Mouse (Mus musculus) sigmoid colon, adult 10 weeks (tissue): ENCODE measurements around the gene Krtap4-9. TPM values are rescaled to one million over a fixed set of nuclear protein-coding genes. Genes with fewer than 3 reads are reported as not detected.

Experiments
- polyA plus RNA-seq: library from polyadenylated mRNA; stranded (reverse); fragments of 350-450 nt; fragmentation: Illumina TruSeq; extraction: RNeasy Lipid Tissue Mini Kit (QIAGEN cat#74804); gene quantifications from one replicate; pipeline ENCODE4 v1.2.3, GENCODE M21; 2014; ENCODE audit warnings: low read depth, low replicate concordance

Krtap4-9 gene
- polyA plus RNA-seq, result not detected

DNA sequence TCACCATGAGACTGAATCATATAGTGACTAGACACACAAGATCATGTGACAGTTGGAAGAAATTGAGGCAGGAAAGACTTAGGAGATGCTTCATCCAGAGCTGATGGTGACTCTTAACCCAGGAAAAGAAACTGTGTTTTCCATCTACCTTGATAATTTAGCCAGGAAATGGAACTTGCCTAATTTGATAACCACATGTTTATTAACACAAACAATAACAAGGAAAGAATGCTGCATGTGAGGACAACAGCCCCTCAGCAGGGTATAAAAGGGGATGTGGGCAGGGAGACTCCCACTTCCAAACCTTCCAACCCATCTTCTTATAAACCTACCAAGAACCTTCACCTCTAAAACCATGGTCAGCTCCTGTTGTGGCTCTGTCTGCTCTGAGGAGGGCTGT, at the start of gene Krtap4-9:
Gene Krtap4-9, plus strand, starts transcription at position 301 of the 400 bp plus-strand sequence.

DNA sequence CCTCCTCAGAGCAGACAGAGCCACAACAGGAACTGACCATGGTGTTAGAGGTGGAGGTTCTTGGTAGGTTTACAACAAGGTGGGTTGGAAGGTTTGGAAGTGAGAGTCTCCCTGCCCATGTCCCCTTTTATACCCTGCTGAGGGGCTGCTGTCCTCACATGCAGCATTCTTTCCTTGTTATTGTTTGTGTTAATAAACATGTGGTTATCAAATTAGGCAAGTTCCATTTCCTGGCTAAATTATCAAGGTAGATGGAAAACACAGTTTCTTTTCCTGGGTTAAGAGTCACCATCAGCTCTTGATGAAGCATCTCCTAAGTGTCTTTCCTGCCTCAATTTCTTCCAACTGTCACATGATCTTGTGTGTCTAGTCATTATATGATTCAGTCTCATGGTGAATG, 12.2 kb upstream of the Krtap4-9 start, which contains the start of gene Gm11595:
Gene Gm11595, minus strand, starts transcription at position 101 of the 400 bp plus-strand sequence.

DNA sequence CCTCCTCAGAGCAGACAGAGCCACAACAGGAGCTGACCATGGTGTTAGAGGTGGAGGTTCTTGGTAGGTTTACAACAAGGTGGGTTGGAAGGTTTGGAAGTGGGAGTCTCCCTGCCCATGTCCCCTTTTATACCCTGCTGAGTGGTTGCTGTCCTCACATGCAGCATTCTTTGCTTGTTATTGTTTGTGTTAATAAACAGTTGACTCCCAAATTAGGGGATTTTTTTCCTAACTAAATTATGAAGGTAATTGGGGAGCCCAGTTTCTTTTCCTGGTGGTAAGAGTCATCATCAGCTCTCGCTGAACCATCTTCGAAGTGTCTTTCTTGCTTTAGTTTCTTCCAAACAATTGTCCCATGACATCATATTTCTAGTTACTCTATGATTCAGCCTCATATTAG, 4.4 kb upstream of the Krtap4-9 start, which contains the start of gene Krtap4-8:
Gene Krtap4-8, minus strand, starts transcription at position 101 of the 400 bp plus-strand sequence.

DNA sequence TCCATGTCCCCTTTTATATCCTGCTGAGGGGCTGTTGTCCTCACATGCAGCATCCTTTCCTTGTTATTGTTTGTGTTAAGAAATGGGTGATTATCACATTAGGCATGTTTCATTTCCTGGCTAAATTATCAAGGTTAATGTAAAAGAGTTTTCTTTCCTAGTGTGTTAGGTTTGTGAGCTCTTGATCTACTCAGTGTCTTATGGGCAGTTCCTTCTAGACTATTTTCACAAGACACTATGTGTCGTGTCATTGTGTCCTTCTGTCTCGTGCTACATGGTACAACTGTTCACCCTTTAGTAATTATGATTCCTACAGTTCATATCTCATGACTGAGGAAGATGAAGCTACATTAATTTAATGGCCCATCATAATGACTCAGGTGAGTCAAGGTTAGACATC, 8.4 kb downstream of the Krtap4-9 start, which contains the start of gene Gm11596:
Gene Gm11596, minus strand, starts transcription at position 101 of the 400 bp plus-strand sequence.

DNA sequence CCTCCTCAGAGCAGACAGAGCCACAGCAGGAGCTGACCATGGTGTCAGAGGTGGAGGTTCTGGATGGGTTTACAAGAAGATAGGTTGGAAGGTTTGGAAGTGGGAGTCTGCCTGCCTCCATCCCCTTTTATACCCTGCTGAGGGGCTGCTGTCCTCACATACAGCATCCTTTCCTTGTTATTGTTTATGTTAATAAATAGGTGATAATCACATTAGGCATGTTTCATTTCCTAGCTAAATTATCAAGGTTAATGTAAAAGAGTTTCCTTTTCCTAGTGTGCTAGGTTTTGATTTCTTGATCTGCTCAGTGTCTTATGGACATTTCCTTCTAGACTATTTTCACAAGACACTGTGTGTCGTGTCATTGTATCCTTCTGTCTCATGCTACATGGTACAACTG, 13.8 kb downstream of the Krtap4-9 start, which contains the start of gene Gm11569:
Gene Gm11569, minus strand, starts transcription at position 101 of the 400 bp plus-strand sequence.

DNA sequence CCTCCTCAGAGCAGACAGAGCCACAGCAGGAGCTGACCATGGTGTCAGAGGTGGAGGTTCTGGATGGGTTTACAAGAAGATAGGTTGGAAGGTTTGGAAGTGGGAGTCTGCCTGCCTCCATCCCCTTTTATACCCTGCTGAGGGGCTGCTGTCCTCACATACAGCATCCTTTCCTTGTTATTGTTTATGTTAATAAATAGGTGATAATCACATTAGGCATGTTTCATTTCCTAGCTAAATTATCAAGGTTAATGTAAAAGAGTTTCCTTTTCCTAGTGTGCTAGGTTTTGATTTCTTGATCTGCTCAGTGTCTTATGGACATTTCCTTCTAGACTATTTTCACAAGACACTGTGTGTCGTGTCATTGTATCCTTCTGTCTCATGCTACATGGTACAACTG, 19.3 kb downstream of the Krtap4-9 start, which contains the start of gene Gm11554:
Gene Gm11554, minus strand, starts transcription at position 101 of the 400 bp plus-strand sequence.

DNA sequence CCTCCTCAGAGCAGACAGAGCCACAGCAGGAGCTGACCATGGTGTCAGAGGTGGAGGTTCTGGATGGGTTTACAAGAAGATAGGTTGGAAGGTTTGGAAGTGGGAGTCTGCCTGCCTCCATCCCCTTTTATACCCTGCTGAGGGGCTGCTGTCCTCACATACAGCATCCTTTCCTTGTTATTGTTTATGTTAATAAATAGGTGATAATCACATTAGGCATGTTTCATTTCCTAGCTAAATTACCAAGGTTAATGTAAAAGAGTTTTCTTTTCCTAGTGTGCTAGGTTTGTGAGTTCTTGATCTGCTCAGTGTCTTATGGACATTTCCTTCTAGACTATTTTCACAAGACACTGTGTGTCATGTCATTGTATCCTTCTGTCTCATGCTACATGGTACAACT, 24.8 kb downstream of the Krtap4-9 start, which contains the start of gene Krtap4-13:
Gene Krtap4-13, minus strand, starts transcription at position 101 of the 400 bp plus-strand sequence.

DNA sequence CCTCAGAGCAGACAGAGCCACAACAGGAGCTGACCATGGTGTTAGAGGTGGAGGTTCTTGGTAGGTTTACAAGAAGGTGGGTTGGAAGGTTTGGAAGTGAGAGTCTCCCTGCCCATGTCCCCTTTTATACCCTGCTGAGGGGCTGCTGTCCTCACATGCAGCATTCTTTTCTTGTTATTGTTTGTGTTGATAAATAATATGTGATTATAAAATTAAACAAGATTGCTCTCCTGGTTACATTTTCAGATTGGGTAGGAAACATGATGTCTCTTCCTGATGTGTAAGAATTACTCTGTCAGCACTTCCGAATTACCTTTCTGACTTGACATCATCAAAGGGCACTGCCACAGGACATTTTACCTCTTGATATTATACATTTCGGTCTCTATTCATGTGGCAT, 30.6 kb downstream of the Krtap4-9 start, which contains the start of gene Gm11564:
Gene Gm11564, minus strand, starts transcription at position 101 of the 400 bp plus-strand sequence.

Other genes starting within 250 kb of the Krtap4-9 start
- not detected for gene Krt40, start 242.0 kb upstream of the Krtap4-9 start, polyA plus RNA-seq
- gene Krtap3-3, start 234.3 kb upstream of the Krtap4-9 start, polyA plus RNA-seq, result not detected
- not detected for gene Krtap3-2, start 228.3 kb upstream of the Krtap4-9 start, polyA plus RNA-seq
- not detected for gene Gm11939, start 225.7 kb upstream of the Krtap4-9 start, polyA plus RNA-seq
- gene Krtap3-1, start 218.6 kb upstream of the Krtap4-9 start, polyA plus RNA-seq, result not detected
- gene Krtap1-5, start 204.2 kb upstream of the Krtap4-9 start, polyA plus RNA-seq, result not detected
- not detected for gene Krtap1-4, start 201.5 kb upstream of the Krtap4-9 start, polyA plus RNA-seq
- not detected for gene Krtap1-3, start 193.9 kb upstream of the Krtap4-9 start, polyA plus RNA-seq
- not detected for gene Krtap9-3, start 187.1 kb upstream of the Krtap4-9 start, polyA plus RNA-seq
- not detected for gene Gm11938, start 181.9 kb upstream of the Krtap4-9 start, polyA plus RNA-seq
- not detected for gene Gm11937, start 175.0 kb upstream of the Krtap4-9 start, polyA plus RNA-seq
- not detected for gene Krtap2-4, start 170.4 kb upstream of the Krtap4-9 start, polyA plus RNA-seq
- gene Gm11562, start 164.8 kb upstream of the Krtap4-9 start, polyA plus RNA-seq, result not detected
- gene Krtap4-1, start 157.0 kb upstream of the Krtap4-9 start, polyA plus RNA-seq, result not detected
- gene Krtap4-2, start 150.1 kb upstream of the Krtap4-9 start, polyA plus RNA-seq, result not detected
- gene Krtap4-7, start 141.1 kb upstream of the Krtap4-9 start, polyA plus RNA-seq, result not detected
- gene Gm11555, start 135.0 kb upstream of the Krtap4-9 start, polyA plus RNA-seq, result not detected
- gene Gm11563, start 126.2 kb upstream of the Krtap4-9 start, polyA plus RNA-seq, result not detected
- gene Krtap4-6, start 119.2 kb upstream of the Krtap4-9 start, polyA plus RNA-seq, result not detected
- gene Gm14190, start 94.5 kb upstream of the Krtap4-9 start, polyA plus RNA-seq, result not detected
- not detected for gene Gm14180, start 50.9 kb upstream of the Krtap4-9 start, polyA plus RNA-seq
- not detected for gene Gm11595, start 12.3 kb upstream of the Krtap4-9 start, polyA plus RNA-seq
- gene Krtap4-8, start 4.5 kb upstream of the Krtap4-9 start, polyA plus RNA-seq, result not detected
- not detected for gene Gm11596, start 8.3 kb downstream of the Krtap4-9 start, polyA plus RNA-seq
- gene Gm11569, start 13.7 kb downstream of the Krtap4-9 start, polyA plus RNA-seq, result not detected
- gene Gm11554, start 19.2 kb downstream of the Krtap4-9 start, polyA plus RNA-seq, result not detected
- gene Krtap4-13, start 24.7 kb downstream of the Krtap4-9 start, polyA plus RNA-seq, result not detected
- gene Gm11564, start 30.5 kb downstream of the Krtap4-9 start, polyA plus RNA-seq, result not detected
- gene 2300003K06Rik, start 52.9 kb downstream of the Krtap4-9 start, polyA plus RNA-seq, result not detected
- not detected for gene Krtap4-16, start 66.4 kb downstream of the Krtap4-9 start, polyA plus RNA-seq
- gene Gm11568, start 72.7 kb downstream of the Krtap4-9 start, polyA plus RNA-seq, result not detected
- not detected for gene Gm11559, start 79.3 kb downstream of the Krtap4-9 start, polyA plus RNA-seq
- gene Krtap9-1, start 88.2 kb downstream of the Krtap4-9 start, polyA plus RNA-seq, result not detected
- not detected for gene Gm11567, start 94.0 kb downstream of the Krtap4-9 start, polyA plus RNA-seq
- gene Krtap31-1, start 122.7 kb downstream of the Krtap4-9 start, polyA plus RNA-seq, result not detected
- gene Gm11565, start 129.6 kb downstream of the Krtap4-9 start, polyA plus RNA-seq, result not detected
- gene Krtap31-2, start 151.1 kb downstream of the Krtap4-9 start, polyA plus RNA-seq, result not detected
- not detected for gene Krtap9-5, start 163.3 kb downstream of the Krtap4-9 start, polyA plus RNA-seq
- gene Krtap29-1, start 193.9 kb downstream of the Krtap4-9 start, polyA plus RNA-seq, result not detected
- gene Krtap16-1, start 201.4 kb downstream of the Krtap4-9 start, polyA plus RNA-seq, result not detected
- not detected for gene Krtap17-1, start 208.8 kb downstream of the Krtap4-9 start, polyA plus RNA-seq
- gene Krt33a, start 231.0 kb downstream of the Krtap4-9 start, polyA plus RNA-seq, result not detected
- not detected for gene Krt33b, start 244.7 kb downstream of the Krtap4-9 start, polyA plus RNA-seq